Mouse (Mus musculus): ENCODE measurements around the gene Gm5797. TPM values are rescaled to one million over a fixed set of nuclear protein-coding genes. Genes with fewer than 3 reads are reported as not detected.

The Gm5797 gene
- not detected for polyA plus RNA-seq (2014; fragmentation: Illumina TruSeq; extraction: RNeasy Lipid Tissue Mini Kit (QIAGEN cat#74804); ENCODE audit: low read depth, low replicate concordance)

GRCm38 (mm10) chr14:7332295-7332694 is at the start of gene Gm5797:
Gm5797 (minus strand) TSS chr14:7332395.

GRCm38 (mm10) chr14:7365034-7365433 is 32.8 kb upstream of the Gm5797 start, which contains the start of gene Gm8374:
Gm8374 (minus strand) TSS chr14:7365134.

GRCm38 (mm10) chr14:7314661-7315060 is 17.5 kb downstream of the Gm5797 start, which contains the start of gene Gm3739:
Gm3739 (minus strand) TSS chr14:7315049.

Other genes with a start within 250 kb of the Gm5797 start
- not detected for gene Gm3696, start 231.8 kb downstream of the Gm5797 start, polyA plus RNA-seq (2014; fragmentation: Illumina TruSeq; extraction: RNeasy Lipid Tissue Mini Kit (QIAGEN cat#74804); ENCODE audit: low read depth, low replicate concordance)
- not detected for gene Gm6676, start 207.0 kb downstream of the Gm5797 start, polyA plus RNA-seq (2014; fragmentation: Illumina TruSeq; extraction: RNeasy Lipid Tissue Mini Kit (QIAGEN cat#74804); ENCODE audit: low read depth, low replicate concordance)
- not detected for gene Gm3512, start 157.9 kb downstream of the Gm5797 start, polyA plus RNA-seq (2014; fragmentation: Illumina TruSeq; extraction: RNeasy Lipid Tissue Mini Kit (QIAGEN cat#74804); ENCODE audit: low read depth, low replicate concordance)
- gene Gm16434, start 137.9 kb downstream of the Gm5797 start, polyA plus RNA-seq (2014; fragmentation: Illumina TruSeq; extraction: RNeasy Lipid Tissue Mini Kit (QIAGEN cat#74804); ENCODE audit: low read depth, low replicate concordance), result not detected
- not detected for gene Gm3727, start 67.7 kb downstream of the Gm5797 start, polyA plus RNA-seq (2014; fragmentation: Illumina TruSeq; extraction: RNeasy Lipid Tissue Mini Kit (QIAGEN cat#74804); ENCODE audit: low read depth, low replicate concordance)
- not detected for gene Gm3739, start 17.3 kb downstream of the Gm5797 start, polyA plus RNA-seq (2014; fragmentation: Illumina TruSeq; extraction: RNeasy Lipid Tissue Mini Kit (QIAGEN cat#74804); ENCODE audit: low read depth, low replicate concordance)
- not detected for gene Gm8374, start 32.7 kb upstream of the Gm5797 start, polyA plus RNA-seq (2014; fragmentation: Illumina TruSeq; extraction: RNeasy Lipid Tissue Mini Kit (QIAGEN cat#74804); ENCODE audit: low read depth, low replicate concordance)
- gene Gm3755, start 118.5 kb upstream of the Gm5797 start, polyA plus RNA-seq (2014; fragmentation: Illumina TruSeq; extraction: RNeasy Lipid Tissue Mini Kit (QIAGEN cat#74804); ENCODE audit: low read depth, low replicate concordance), result not detected
- gene Gm3752, start 151.4 kb upstream of the Gm5797 start, polyA plus RNA-seq (2014; fragmentation: Illumina TruSeq; extraction: RNeasy Lipid Tissue Mini Kit (QIAGEN cat#74804); ENCODE audit: low read depth, low replicate concordance), result not detected
- not detected for gene Gm3558, start 236.2 kb upstream of the Gm5797 start, polyA plus RNA-seq (2014; fragmentation: Illumina TruSeq; extraction: RNeasy Lipid Tissue Mini Kit (QIAGEN cat#74804); ENCODE audit: low read depth, low replicate concordance)